Mouse (Mus musculus) lung, embryonic 14.5 days (tissue): ENCODE results near the gene Gm49361. TPM values are rescaled to one million over a fixed set of nuclear protein-coding genes. Genes with fewer than 3 reads are reported as not detected.
"Not testable (repeated sequence)": the region's sequence is repeated elsewhere in the genome, so short reads cannot be mapped to it uniquely, and the experiment has no call there.

Experiments used
- ATAC-seq: fragments of 200-750 bp; cut with Nextera tagmentation; 2 replicates; pipeline ENCODE4 v1.8.0; 2017; ENCODE audit warnings: mild to moderate bottlenecking, moderate TSS enrichment, moderate library complexity; ENCODE audit not compliant: insufficient read depth
- DNase-seq: peaks from one replicate; pipeline ENCODE4 v3.0.0-alpha.2; 2015
- H3K27ac ChIP-seq: fragments of 300-500 bp; sonication (generic); 2 replicates; pipeline ENCODE4 v1.5.1; 2014; ENCODE audit warnings: low read depth, mild to moderate bottlenecking, moderate library complexity
- H3K27me3 ChIP-seq: fragments of 300-500 bp; sonication (generic); 2 replicates; pipeline ENCODE4 v1.6.1; 2014; ENCODE audit warnings: low read length, control low read depth; ENCODE audit not compliant: insufficient read depth
- H3K36me3 ChIP-seq: fragments of 300-500 bp; sonication (generic); 2 replicates; pipeline ENCODE4 v1.6.1; 2014; ENCODE audit warnings: control low read depth; ENCODE audit not compliant: insufficient read depth
- H3K4me1 ChIP-seq: fragments of 300-500 bp; sonication (generic); 2 replicates; pipeline ENCODE4 v1.6.1; 2014; ENCODE audit warnings: antibody characterized with exemption, control low read depth; ENCODE audit not compliant: insufficient read depth
- H3K4me2 ChIP-seq: fragments of 300-500 bp; sonication (generic); 2 replicates; pipeline ENCODE4 v1.6.1; 2014; ENCODE audit warnings: mild to moderate bottlenecking
- H3K4me3 ChIP-seq: fragments of 300-500 bp; sonication (generic); 2 replicates; pipeline ENCODE4 v1.5.1; 2014; ENCODE audit warnings: low read depth, low read length
- H3K9ac ChIP-seq: fragments of 300-500 bp; sonication (generic); 2 replicates; pipeline ENCODE4 v1.6.1; 2014
- H3K9me3 ChIP-seq: fragments of 300-500 bp; sonication (generic); 2 replicates; pipeline ENCODE4 v1.6.1; 2016; ENCODE audit warnings: low read depth, low read length, control low read depth
- CTCF ChIP-seq: IDR thresholded peaks from 2 replicates; pipeline ENCODE4 v1.5.1; 2016; ENCODE audit warnings: antibody characterized with exemption, low read depth
- WGBS: fragments of 180-500 bp; shearing (Covaris S2); extraction: QIAGEN DNeasy Blood & Tissue Kit; methylation state at CpG from one replicate; pipeline ENCODE4 v1.1.7; 2014; 5-methylcytosine and 5-hydroxymethylcytosine counted together
- polyA plus RNA-seq: library from polyadenylated mRNA; unstranded; fragments of >200 nt; fragmentation: Nextera tagmentation; extraction: Ambion mirVana; gene quantifications from 2 replicates; pipeline ENCODE4 v1.2.1, GENCODE M21; 2014

The Gm49361 gene
- polyA plus RNA-seq, 1 experiment from 2014 or later = not detected

DNA sequence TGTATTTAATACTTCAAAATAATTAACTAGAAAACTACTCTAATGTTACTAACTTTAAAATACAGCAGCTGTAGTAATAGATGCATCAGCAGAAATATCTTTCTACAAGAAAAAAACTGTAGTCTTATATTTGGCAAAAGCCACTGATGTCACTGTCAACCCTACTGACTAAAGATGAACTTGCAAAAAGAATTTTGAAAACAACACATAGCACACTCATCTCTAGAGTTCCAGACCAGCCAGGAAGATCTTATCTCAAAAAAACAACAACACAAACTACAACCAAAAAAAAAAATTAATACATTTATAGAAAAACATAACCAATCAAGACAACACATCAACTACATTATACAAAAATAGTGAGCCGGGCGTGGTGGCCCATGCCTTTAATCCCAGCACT is 88.4 kb downstream of the Gm49361 start:
- Histone ChIP-seq H3K4me2 (no peak overlapping the region), H3K27ac (no peak overlapping the region), H3K27me3 (no peaks in the 10 kb centered on the region), H3K36me3 (no peaks in the 10 kb centered on the region), H3K4me3 (no peak overlapping the region), H3K9ac (no peak overlapping the region), H3K9me3 (no peaks in the 10 kb centered on the region), H3K4me1 (no peaks in the 10 kb centered on the region)
- no peak for TF ChIP-seq CTCF
- DNase-seq = no peak
- ATAC-seq = no peak
- 90% methylated on average over 2 of the region's 2 CpGs for WGBS

- H3K4me1 ChIP-seq, H3K4me2 ChIP-seq, H3K4me3 ChIP-seq, H3K9ac ChIP-seq, H3K9me3 ChIP-seq, H3K27me3 ChIP-seq, H3K36me3 ChIP-seq, DNase-seq, H3K27ac ChIP-seq, ATAC-seq: not testable (repeated sequence)
- 94% methylated on average over 3 of the region's 3 CpGs for WGBS
Observed at GRCm38 (mm10) chr14:57656519-57656918, 89.4 kb downstream of the Gm49361 start.

DNA sequence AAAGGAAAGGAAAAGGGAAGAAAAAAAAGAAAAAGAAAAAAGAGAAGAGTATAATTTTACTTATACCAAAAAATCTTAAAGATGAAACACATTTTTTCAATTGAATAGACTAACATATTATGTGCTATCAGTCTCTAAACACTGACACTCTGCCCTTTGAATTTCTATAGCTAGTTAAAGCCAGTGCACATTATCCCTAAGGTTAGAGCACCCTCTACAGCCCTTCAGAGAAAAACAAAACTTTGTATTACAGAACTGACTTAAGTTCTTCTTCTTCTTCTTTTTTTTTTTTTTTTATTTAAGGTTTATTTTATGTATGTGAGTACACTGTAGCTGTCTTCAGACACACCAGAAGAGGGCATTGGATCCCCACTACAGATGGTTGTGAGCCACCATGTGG is 96.4 kb downstream of the Gm49361 start:
- peaks cover 3% of the 10 kb centered on the region; the same call in 1 of the 2 replicates for H3K36me3 ChIP-seq
- H3K4me2 ChIP-seq = no peak overlapping the region
- no peak for TF ChIP-seq CTCF

DNA sequence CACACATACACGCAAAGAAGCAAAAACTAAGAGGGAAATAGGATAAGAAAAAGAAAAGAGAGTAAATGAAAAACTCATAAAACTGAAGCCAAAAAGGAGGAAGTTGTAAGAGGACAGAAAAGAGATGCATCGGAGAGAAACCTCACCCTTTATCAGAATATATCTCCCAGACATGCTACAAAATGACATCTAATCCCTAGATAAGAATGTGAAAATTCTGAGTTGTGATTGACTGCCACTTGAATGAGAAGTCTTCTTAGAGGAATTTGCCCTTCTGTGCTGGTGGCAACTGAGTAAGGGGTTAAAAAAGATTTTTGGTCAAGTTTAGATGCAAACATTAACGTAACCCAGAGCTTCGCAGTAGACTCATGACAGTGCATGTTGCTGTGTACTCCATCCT is 99.7 kb downstream of the Gm49361 start:
- DNase-seq (no peak), ATAC-seq (no peak)
- Histone ChIP-seq H3K4me2 (no peak overlapping the region), H3K9ac (no peak overlapping the region), H3K4me3 (no peak overlapping the region), H3K36me3 (peaks cover 13% of the 10 kb centered on the region), H3K27ac (no peak overlapping the region), H3K9me3 (no peaks in the 10 kb centered on the region), H3K4me1 (no peaks in the 10 kb centered on the region), H3K27me3 (no peaks in the 10 kb centered on the region)
- WGBS = 84% methylated on average over 4 of the region's 4 CpGs
- no peak for TF ChIP-seq CTCF

More for the DNA sequence above, 96.4 kb downstream of the Gm49361 start:
- ATAC-seq (no peak), DNase-seq (peak; percentile 39)
- H3K9me3 ChIP-seq = no peaks in the 10 kb centered on the region
- no peak overlapping the region for H3K9ac ChIP-seq
- no peak overlapping the region for H3K4me3 ChIP-seq
- H3K27me3 ChIP-seq = no peaks in the 10 kb centered on the region
- no peak overlapping the region for H3K27ac ChIP-seq
- H3K4me1 ChIP-seq = no peaks in the 10 kb centered on the region

DNA sequence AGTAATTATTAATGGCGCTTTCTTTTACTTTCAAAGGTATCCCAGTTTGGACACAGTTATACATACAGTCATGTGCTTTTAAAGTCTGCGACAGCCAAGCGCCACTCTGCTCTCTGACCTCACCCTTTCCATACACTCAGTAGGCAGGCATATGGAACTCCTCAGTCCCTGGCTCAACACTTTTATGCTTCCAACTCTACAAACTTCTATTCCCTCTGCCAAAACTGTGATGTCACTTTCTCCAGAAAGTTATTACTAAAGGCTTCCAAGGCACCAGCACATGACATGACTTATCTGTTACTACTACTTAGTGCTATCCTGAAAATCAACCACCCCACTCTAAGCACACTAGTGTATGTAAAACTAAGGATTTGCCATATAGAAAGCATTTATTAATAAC is 106.8 kb downstream of the Gm49361 start:
- no peak for TF ChIP-seq CTCF
- Histone ChIP-seq H3K4me2 (no peak overlapping the region), H3K27ac (no peak overlapping the region), H3K9me3 (no peaks in the 10 kb centered on the region), H3K4me3 (no peak overlapping the region), H3K27me3 (no peaks in the 10 kb centered on the region), H3K36me3 (peaks cover 21% of the 10 kb centered on the region), H3K9ac (no peak overlapping the region), H3K4me1 (no peaks in the 10 kb centered on the region)
- DNase-seq = peak; percentile 24
- ATAC-seq = no peak
- 85% methylated on average over 3 of the region's 3 CpGs for WGBS

DNA sequence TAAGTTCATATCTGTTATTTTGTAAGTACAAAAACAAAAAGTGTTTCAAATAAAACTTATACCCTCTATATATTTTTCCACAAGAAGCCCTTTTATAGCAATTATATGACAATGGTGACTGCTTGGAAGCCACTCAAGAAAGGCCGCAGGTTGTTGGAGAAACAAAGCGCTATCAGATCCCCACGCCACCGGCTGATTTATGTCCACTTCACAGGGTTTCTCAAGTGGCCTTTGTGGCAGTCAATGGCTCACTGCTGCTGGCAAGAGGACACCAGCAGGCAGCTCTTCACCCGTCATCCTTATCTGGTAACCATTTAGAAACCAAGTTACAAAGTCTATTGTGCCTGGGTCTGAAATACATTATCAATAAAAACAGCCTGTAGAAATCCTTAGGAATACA is 111.8 kb downstream of the Gm49361 start:
- H3K4me2 ChIP-seq = no peak overlapping the region
- DNase-seq (no peak), ATAC-seq (no peak)
- no peak overlapping the region for H3K27ac ChIP-seq
- no peaks in the 10 kb centered on the region for H3K9me3 ChIP-seq
- TF ChIP-seq CTCF = no peak
- H3K36me3 ChIP-seq = peaks cover 9% of the 10 kb centered on the region
- 51% methylated on average over 5 of the region's 5 CpGs for WGBS
- H3K4me1 ChIP-seq = no peaks in the 10 kb centered on the region
- H3K9ac ChIP-seq = no peak overlapping the region
- H3K4me3 ChIP-seq = no peak overlapping the region
- no peaks in the 10 kb centered on the region for H3K27me3 ChIP-seq

DNA sequence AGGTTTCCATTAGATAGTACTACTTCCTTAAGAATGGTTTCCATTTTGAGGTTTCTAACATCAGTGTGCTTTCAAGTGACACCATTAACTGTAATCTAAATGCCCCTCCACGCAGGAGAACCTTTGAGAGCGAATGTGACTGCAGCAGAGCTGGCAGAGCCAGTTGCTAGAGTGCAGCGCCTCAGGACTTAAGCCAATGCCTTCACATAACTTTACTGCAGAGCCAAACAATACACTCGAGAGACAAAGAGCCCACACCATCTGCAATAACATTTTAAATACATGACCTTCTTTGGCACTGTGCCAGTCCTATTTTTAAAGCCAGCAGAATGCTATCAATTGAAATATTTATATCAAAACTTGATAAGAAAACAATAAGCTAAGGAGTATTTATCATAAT is 116.3 kb downstream of the Gm49361 start:
- Histone ChIP-seq H3K4me3 (no peak overlapping the region), H3K9ac (no peak overlapping the region), H3K4me2 (no peak overlapping the region), H3K4me1 (no peaks in the 10 kb centered on the region), H3K36me3 (peaks cover 33% of the 10 kb centered on the region), H3K9me3 (no peaks in the 10 kb centered on the region), H3K27ac (peak overlapping the region; percentile 0; the same call in 1 of the 2 replicates), H3K27me3 (no peaks in the 10 kb centered on the region)
- DNase-seq (peak; percentile 53), ATAC-seq (no peak)
- no peak for TF ChIP-seq CTCF
- WGBS = 46% methylated on average over 4 of the region's 4 CpGs

GRCm38 (mm10) chr14:57622934-57623333 is 123.0 kb downstream of the Gm49361 start:
- no peak overlapping the region for H3K4me2 ChIP-seq
- H3K4me3 ChIP-seq = no peak overlapping the region
- DNase-seq (no peak), ATAC-seq (no peak)
- H3K9ac ChIP-seq = no peak overlapping the region
- no peak for TF ChIP-seq CTCF
- WGBS = 85% methylated on average over 3 of the region's 3 CpGs
- peaks cover 39% of the 10 kb centered on the region for H3K36me3 ChIP-seq
- H3K9me3 ChIP-seq = no peaks in the 10 kb centered on the region
- no peaks in the 10 kb centered on the region for H3K27me3 ChIP-seq
- no peaks in the 10 kb centered on the region for H3K4me1 ChIP-seq
- H3K27ac ChIP-seq = no peak overlapping the region
